Mouse (Mus musculus) heart, embryonic 12.5 days (tissue): ENCODE results near the gene Naaladl2. TPM values are rescaled to one million over a fixed set of nuclear protein-coding genes. Genes with fewer than 3 reads are reported as not detected.

ENCODE experiments used
- ATAC-seq: fragments of 200-750 bp; cut with Nextera tagmentation; 2 replicates; pipeline ENCODE4 v1.8.0; 2017; ENCODE audit warnings: moderate TSS enrichment, moderate library complexity; ENCODE audit not compliant: insufficient number of reproducible peaks, low FRiP score
- H3K27ac ChIP-seq: fragments of 300-500 bp; sonication (generic); 2 replicates; pipeline ENCODE4 v1.5.1; 2016; ENCODE audit warnings: mild to moderate bottlenecking, moderate library complexity; ENCODE audit not compliant: poor library complexity, severe bottlenecking
- H3K27me3 ChIP-seq: fragments of 300-500 bp; sonication (generic); replicated peaks from 2 replicates; pipeline ENCODE4 v1.6.1; 2016; ENCODE audit warnings: mild to moderate bottlenecking, moderate library complexity
- H3K36me3 ChIP-seq: fragments of 300-500 bp; sonication (generic); 2 replicates; pipeline ENCODE4 v1.6.1; 2016; ENCODE audit warnings: mild to moderate bottlenecking, moderate library complexity
- H3K4me1 ChIP-seq: fragments of 300-500 bp; sonication (generic); replicated peaks from 2 replicates; pipeline ENCODE4 v1.6.1; 2016; ENCODE audit warnings: mild to moderate bottlenecking
- H3K4me2 ChIP-seq: fragments of 300-500 bp; sonication (generic); 2 replicates; pipeline ENCODE4 v1.6.1; 2016; ENCODE audit warnings: mild to moderate bottlenecking, moderate library complexity
- H3K4me3 ChIP-seq: fragments of 300-500 bp; sonication (generic); 2 replicates; pipeline ENCODE4 v1.5.1; 2016; ENCODE audit warnings: mild to moderate bottlenecking
- H3K9ac ChIP-seq: fragments of 300-500 bp; sonication (generic); 2 replicates; pipeline ENCODE4 v1.6.1; 2016; ENCODE audit warnings: mild to moderate bottlenecking, moderate library complexity
- H3K9me3 ChIP-seq: fragments of 300-500 bp; sonication (generic); replicated peaks from 2 replicates; pipeline ENCODE4 v1.6.1; 2016; ENCODE audit warnings: mild to moderate bottlenecking, moderate library complexity
- WGBS: fragments of 180-500 bp; shearing (Covaris S2); methylation state at CpG from one replicate; pipeline ENCODE4 v1.1.7; 2016; 5-methylcytosine and 5-hydroxymethylcytosine counted together
- polyA plus RNA-seq: library from polyadenylated mRNA; unstranded; fragments of >200 nt; fragmentation: Nextera tagmentation; extraction: Ambion mirVana; gene quantifications from 2 replicates; pipeline ENCODE4 v1.2.1, GENCODE M21; 2016

Naaladl2 gene
- polyA plus RNA-seq, 1 experiment from 2014 or later = 2.0 TPM

DNA sequence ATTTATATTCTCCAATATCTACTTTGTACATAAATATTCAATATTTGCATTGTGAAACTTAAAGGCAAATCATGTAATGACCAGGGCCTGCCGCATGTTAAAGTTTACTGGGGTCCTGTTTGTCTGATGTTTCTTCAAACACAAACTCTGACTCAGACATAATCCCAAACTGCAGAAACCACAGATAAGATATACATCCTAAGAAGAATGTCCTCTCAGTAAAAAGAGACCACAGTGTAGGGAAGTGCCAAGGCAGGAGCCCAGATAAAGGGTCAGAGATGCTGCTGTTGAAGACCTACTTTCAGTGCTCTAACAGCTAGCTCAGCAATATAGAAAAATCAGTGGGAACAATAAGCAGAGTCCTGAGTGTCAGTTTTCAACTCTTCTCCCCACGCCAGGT lies 201.9 kb downstream of the Naaladl2 start:
- H3K27me3 ChIP-seq = no peaks in the 10 kb centered on the region
- H3K9ac ChIP-seq = no peak overlapping the region
- no peak overlapping the region for H3K4me3 ChIP-seq
- no peak for ATAC-seq
- H3K9me3 ChIP-seq = no peaks in the 10 kb centered on the region
- no peak overlapping the region for H3K27ac ChIP-seq
- no peaks in the 10 kb centered on the region for H3K36me3 ChIP-seq
- no peak overlapping the region for H3K4me2 ChIP-seq
- WGBS = 78% methylated on average over 2 of the region's 2 CpGs
- H3K4me1 ChIP-seq = no peaks in the 10 kb centered on the region

GRCm38 (mm10) chr3:24938507-24939182 lies 205.4 kb downstream of the Naaladl2 start:
- Histone ChIP-seq H3K27ac (no peak overlapping the region), H3K36me3 (no peaks in the 10 kb centered on the region), H3K4me2 (no peak overlapping the region), H3K4me1 (no peaks in the 10 kb centered on the region), H3K4me3 (no peak overlapping the region), H3K9ac (no peak overlapping the region), H3K9me3 (no peaks in the 10 kb centered on the region), H3K27me3 (no peaks in the 10 kb centered on the region)
- 75% methylated on average over 5 of the region's 5 CpGs for WGBS
- no peak for ATAC-seq

GRCm38 (mm10) chr3:24921811-24922210 lies 222.2 kb downstream of the Naaladl2 start:
- no peaks in the 10 kb centered on the region for H3K36me3 ChIP-seq
- no peak overlapping the region for H3K4me2 ChIP-seq
- H3K9me3 ChIP-seq = no peaks in the 10 kb centered on the region
- H3K4me1 ChIP-seq = no peaks in the 10 kb centered on the region; the same call in 1 of the 2 replicates
- no peaks in the 10 kb centered on the region for H3K27me3 ChIP-seq
- no peak overlapping the region for H3K27ac ChIP-seq
- WGBS = 52% methylated on average over 2 of the region's 2 CpGs
- no peak overlapping the region for H3K9ac ChIP-seq
- ATAC-seq = no peak
- H3K4me3 ChIP-seq = no peak overlapping the region

DNA sequence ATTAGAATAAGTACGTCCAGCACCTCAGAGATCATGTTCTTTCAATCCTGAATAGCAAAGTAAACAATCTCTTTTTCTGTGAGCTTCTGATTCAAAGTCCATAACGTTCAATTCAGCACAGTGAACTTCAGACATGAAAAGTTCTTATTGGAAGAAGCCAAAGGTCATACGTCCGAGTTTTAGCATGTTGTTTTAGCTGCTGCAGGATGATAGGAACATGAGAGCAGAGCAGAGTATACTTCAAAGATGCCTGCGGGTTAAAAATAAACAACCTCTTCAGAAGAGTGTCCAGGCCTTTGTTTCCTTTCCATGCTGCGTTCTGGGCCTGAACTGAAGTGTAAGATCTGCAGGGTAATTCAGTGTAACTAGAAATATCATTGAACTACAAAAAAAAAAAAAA lies 222.7 kb downstream of the Naaladl2 start:
- Histone ChIP-seq H3K4me1 (no peaks in the 10 kb centered on the region; the same call in 1 of the 2 replicates), H3K4me3 (no peak overlapping the region), H3K4me2 (no peak overlapping the region), H3K9ac (no peak overlapping the region), H3K27me3 (no peaks in the 10 kb centered on the region), H3K27ac (no peak overlapping the region), H3K9me3 (no peaks in the 10 kb centered on the region), H3K36me3 (no peaks in the 10 kb centered on the region)
- no peak for ATAC-seq
- WGBS = 30% methylated on average over 6 of the region's 6 CpGs

GRCm38 (mm10) chr3:24905425-24905960 lies 238.6 kb downstream of the Naaladl2 start:
- Histone ChIP-seq H3K4me1 (no peaks in the 10 kb centered on the region), H3K9me3 (no peaks in the 10 kb centered on the region), H3K27me3 (no peaks in the 10 kb centered on the region), H3K27ac (no peak overlapping the region), H3K4me3 (no peak overlapping the region), H3K36me3 (no peaks in the 10 kb centered on the region), H3K4me2 (no peak overlapping the region), H3K9ac (no peak overlapping the region)
- no peak for ATAC-seq
- WGBS = 83% methylated on average over 3 of the region's 3 CpGs

DNA sequence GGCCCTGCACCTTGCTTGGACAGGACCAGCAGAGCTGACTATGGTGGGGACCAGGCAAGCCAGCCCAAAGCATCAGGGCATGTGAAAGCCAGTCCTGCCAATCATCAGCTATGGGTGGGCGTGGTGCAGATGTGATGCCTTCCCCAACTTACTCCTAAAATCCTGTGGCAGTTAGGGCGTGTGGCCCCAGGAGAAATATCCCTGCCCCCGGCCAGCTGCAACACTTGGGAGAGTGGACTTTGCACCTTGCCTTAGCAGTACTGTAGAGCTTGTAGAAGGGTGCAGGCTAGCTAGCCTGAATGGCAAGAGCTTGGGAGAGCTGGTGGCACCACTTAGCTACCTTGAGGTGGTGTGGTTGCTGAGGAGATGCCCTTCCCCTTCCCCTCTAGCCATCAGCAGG lies 255.3 kb downstream of the Naaladl2 start:
- H3K4me1 ChIP-seq = no peaks in the 10 kb centered on the region
- H3K27me3 ChIP-seq = no peaks in the 10 kb centered on the region
- no peak for ATAC-seq
- no peak overlapping the region for H3K9ac ChIP-seq
- WGBS = 71% methylated on average over 3 of the region's 3 CpGs
- H3K36me3 ChIP-seq = no peaks in the 10 kb centered on the region
- no peaks in the 10 kb centered on the region for H3K9me3 ChIP-seq
- H3K27ac ChIP-seq = no peak overlapping the region
- H3K4me2 ChIP-seq = no peak overlapping the region
- H3K4me3 ChIP-seq = no peak overlapping the region

DNA sequence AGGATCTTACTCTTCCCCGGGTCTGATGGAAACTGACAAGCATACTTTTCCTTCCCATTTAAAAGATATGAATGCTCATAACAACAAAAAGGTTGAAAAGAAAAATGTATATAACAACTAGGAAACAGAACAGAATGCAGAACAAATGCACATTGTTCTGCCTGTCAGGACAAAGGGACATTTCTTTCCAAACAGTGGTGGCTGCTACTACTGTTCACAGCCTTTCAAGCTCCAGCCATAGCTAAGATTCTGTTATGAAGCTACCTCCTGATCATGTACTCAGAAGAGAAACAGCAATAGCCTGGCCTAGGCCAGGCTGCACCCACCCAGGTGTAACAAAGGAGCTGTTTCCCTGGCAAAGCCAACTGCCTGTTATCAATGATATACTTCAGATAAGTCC lies 271.8 kb downstream of the Naaladl2 start:
- no peaks in the 10 kb centered on the region for H3K9me3 ChIP-seq
- no peaks in the 10 kb centered on the region for H3K4me1 ChIP-seq
- no peak for ATAC-seq
- WGBS = 63% methylated on average over 1 of the region's 1 CpGs
- H3K27me3 ChIP-seq = no peaks in the 10 kb centered on the region
- no peak overlapping the region for H3K9ac ChIP-seq
- H3K4me2 ChIP-seq = no peak overlapping the region
- H3K4me3 ChIP-seq = no peak overlapping the region
- no peaks in the 10 kb centered on the region for H3K36me3 ChIP-seq
- no peak overlapping the region for H3K27ac ChIP-seq

- H3K4me1 ChIP-seq = no peaks in the 10 kb centered on the region
- no peak for ATAC-seq
- no peak overlapping the region for H3K27ac ChIP-seq
- H3K4me3 ChIP-seq = no peak overlapping the region
- WGBS = 59% methylated on average over 2 of the region's 2 CpGs
- H3K36me3 ChIP-seq = no peaks in the 10 kb centered on the region
- H3K4me2 ChIP-seq = no peak overlapping the region
- H3K9ac ChIP-seq = no peak overlapping the region
- no peaks in the 10 kb centered on the region for H3K27me3 ChIP-seq
- no peaks in the 10 kb centered on the region for H3K9me3 ChIP-seq
Measured at GRCm38 (mm10) chr3:24852936-24853335, 291.1 kb downstream of the Naaladl2 start.

GRCm38 (mm10) chr3:24796739-24797138 lies 347.3 kb downstream of the Naaladl2 start:
- Histone ChIP-seq H3K27ac (no peak overlapping the region), H3K4me1 (no peaks in the 10 kb centered on the region), H3K4me3 (no peak overlapping the region), H3K4me2 (no peak overlapping the region), H3K27me3 (no peaks in the 10 kb centered on the region), H3K36me3 (no peaks in the 10 kb centered on the region), H3K9ac (no peak overlapping the region), H3K9me3 (no peaks in the 10 kb centered on the region)
- ATAC-seq = no peak
- 74% methylated on average over 2 of the region's 2 CpGs for whole genome bisulfite sequencing

DNA sequence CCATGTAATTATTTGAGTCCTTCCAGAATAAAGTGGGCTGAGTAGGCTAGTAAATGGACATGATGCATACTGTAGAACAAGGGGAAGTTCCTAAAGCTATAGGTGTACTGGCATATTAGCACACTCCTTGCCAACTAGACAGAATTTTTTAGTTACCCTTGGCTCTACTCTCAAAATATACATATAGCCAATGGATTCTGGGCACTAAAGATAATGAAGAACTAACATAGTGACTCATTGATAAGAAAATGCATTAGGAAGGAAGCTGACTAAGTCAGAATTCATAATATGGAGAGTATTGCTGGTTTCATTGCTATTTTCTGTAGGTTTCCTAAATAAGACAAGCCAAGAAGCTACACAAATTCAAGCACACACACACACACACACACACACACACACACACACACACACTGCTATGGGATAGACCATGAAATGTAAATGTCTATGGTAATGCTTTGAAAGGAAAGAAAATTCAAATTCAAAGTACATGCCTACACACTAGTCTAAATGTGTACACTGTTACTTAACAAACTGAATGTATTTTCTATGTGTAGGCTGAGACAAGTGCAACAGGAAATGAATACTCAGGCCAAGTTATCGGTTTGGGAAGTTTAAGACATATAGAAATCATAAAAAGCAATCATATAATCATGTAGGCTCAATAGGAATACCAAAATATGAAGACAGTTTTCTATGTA lies 356.5 kb downstream of the Naaladl2 start:
- WGBS = 74% methylated on average over 1 of the region's 1 CpGs

DNA sequence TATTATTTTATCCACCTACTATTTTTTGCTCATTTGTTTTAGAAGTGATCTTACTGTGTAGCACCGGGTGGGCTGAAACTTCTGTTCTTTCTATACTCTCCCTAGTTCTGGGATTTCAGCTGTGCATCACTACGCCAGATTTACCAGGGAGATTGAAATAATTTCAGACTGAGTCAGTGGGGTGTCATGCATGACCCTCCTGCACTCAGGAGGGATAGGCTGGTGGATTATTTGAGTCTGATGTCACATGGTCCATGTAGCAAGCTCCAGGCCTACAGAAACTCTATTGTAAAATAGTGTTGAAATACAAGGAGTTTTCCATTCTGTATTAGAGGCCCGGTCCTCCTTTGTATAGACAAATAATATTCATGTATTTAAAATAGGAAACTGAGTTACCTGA lies 360.0 kb downstream of the Naaladl2 start:
- Histone ChIP-seq H3K27me3 (no peaks in the 10 kb centered on the region), H3K4me1 (peaks cover 7% of the 10 kb centered on the region), H3K36me3 (no peaks in the 10 kb centered on the region), H3K9me3 (no peaks in the 10 kb centered on the region), H3K27ac (no peak overlapping the region), H3K9ac (no peak overlapping the region), H3K4me2 (no peak overlapping the region), H3K4me3 (no peak overlapping the region)
- ATAC-seq = no peak
- 81% methylated on average over 3 of the region's 3 CpGs for WGBS

More for the DNA sequence above, 356.5 kb downstream of the Naaladl2 start:
- Histone ChIP-seq H3K9ac (no peak overlapping the region), H3K27ac (no peak overlapping the region), H3K27me3 (no peaks in the 10 kb centered on the region), H3K9me3 (no peaks in the 10 kb centered on the region), H3K4me3 (no peak overlapping the region), H3K4me2 (no peak overlapping the region), H3K36me3 (no peaks in the 10 kb centered on the region), H3K4me1 (peaks cover 7% of the 10 kb centered on the region)
- ATAC-seq = no peak
